Mouse (Mus musculus) liver, postnatal 0 days (tissue): Measurements from ENCODE around the gene Arl13b. TPM values are rescaled to one million over a fixed set of nuclear protein-coding genes. Genes with fewer than 3 reads are reported as not detected.

Experiments
- ATAC-seq: fragments of 200-750 bp; cut with Nextera tagmentation; 2 replicates; pipeline ENCODE4 v1.8.0; 2017; ENCODE audit warnings: mild to moderate bottlenecking, moderate library complexity
- DNase-seq: peaks from one replicate; pipeline ENCODE4 v3.0.0-alpha.2; 2016
- H3K27ac ChIP-seq: fragments of 300-500 bp; sonication (generic); 2 replicates; pipeline ENCODE4 v1.5.1; 2014; ENCODE audit warnings: antibody characterized with exemption, moderate library complexity, mild to moderate bottlenecking, low read depth
- H3K27me3 ChIP-seq: fragments of 300-500 bp; sonication (generic); 2 replicates; pipeline ENCODE4 v1.6.1; 2014; ENCODE audit warnings: low read length, control low read depth, mixed read lengths; ENCODE audit not compliant: insufficient read depth
- H3K36me3 ChIP-seq: fragments of 300-500 bp; sonication (generic); replicated peaks from 2 replicates; pipeline ENCODE4 v1.6.1; 2014; ENCODE audit warnings: mild to moderate bottlenecking, control low read depth, low read length, moderate library complexity, mixed read lengths; ENCODE audit not compliant: insufficient read depth
- H3K4me1 ChIP-seq: fragments of 300-500 bp; sonication (generic); 2 replicates; pipeline ENCODE4 v1.6.1; 2014; ENCODE audit warnings: antibody characterized with exemption, mild to moderate bottlenecking, control low read depth; ENCODE audit not compliant: insufficient read depth
- H3K4me2 ChIP-seq: fragments of 300-500 bp; sonication (generic); 2 replicates; pipeline ENCODE4 v1.6.1; 2014; ENCODE audit warnings: low read depth, mild to moderate bottlenecking, low read length, moderate library complexity, mixed read lengths
- H3K4me3 ChIP-seq: fragments of 300-500 bp; sonication (generic); 2 replicates; pipeline ENCODE4 v1.5.1; 2014; ENCODE audit warnings: low read depth, low read length
- H3K9ac ChIP-seq: fragments of 300-500 bp; sonication (generic); replicated peaks from 2 replicates; pipeline ENCODE4 v1.6.1; 2014; ENCODE audit warnings: mild to moderate bottlenecking, moderate library complexity
- H3K9me3 ChIP-seq: fragments of 300-500 bp; sonication (generic); 2 replicates; pipeline ENCODE4 v1.6.1; 2016; ENCODE audit warnings: mild to moderate bottlenecking, control low read depth, low read length, mixed read lengths
- CTCF ChIP-seq: sonication (generic); IDR thresholded peaks from 2 replicates; pipeline ENCODE4 v1.5.1; 2016; ENCODE audit warnings: antibody characterized with exemption, low read depth
- EP300 ChIP-seq: IDR thresholded peaks from 2 replicates; pipeline ENCODE4 v1.6.1; 2016; ENCODE audit warnings: antibody characterized with exemption, low read depth, mild to moderate bottlenecking
- WGBS: fragments of 180-500 bp; shearing (Covaris S2); extraction: QIAGEN DNeasy Blood & Tissue Kit; methylation state at CpG from one replicate; pipeline ENCODE4 v1.1.7; 2014; ENCODE audit not compliant: insufficient replicate concordance; 5-methylcytosine and 5-hydroxymethylcytosine counted together
- polyA plus RNA-seq: library from polyadenylated mRNA; unstranded; fragments of >200 nt; fragmentation: Nextera tagmentation; extraction: Ambion mirVana; gene quantifications from 2 replicates; pipeline ENCODE4 v1.2.1, GENCODE M21; 2015

Gene Arl13b
- polyA plus RNA-seq, 1 experiment from 2014 or later: 3.4 TPM

DNA sequence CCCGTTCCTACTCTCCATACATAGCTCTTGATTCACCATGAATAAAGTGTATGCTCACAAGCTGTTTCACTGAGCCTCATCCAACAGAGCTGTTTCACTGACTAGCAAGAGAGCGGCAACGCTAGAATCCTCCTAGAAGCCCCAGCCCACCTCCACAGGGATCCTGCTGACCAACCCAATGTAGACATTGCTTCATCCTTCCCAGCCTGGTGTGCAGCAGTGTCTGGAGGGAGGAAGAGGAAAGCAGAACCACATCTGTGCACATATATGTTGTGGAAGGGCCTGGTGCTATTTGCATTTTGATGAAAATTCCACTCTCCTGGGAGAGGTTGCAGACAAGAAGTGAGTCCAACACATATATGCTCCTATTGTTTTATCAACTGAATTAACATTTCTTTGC is 42.2 kb downstream of the Arl13b start:
- ATAC-seq (no peak), DNase-seq (no peak)
- Histone ChIP-seq H3K9me3 (no peaks in the 10 kb centered on the region), H3K4me1 (peaks cover 3% of the 10 kb centered on the region; the same call in 1 of the 2 replicates), H3K4me3 (no peak overlapping the region), H3K9ac (no peak overlapping the region), H3K27me3 (no peaks in the 10 kb centered on the region), H3K4me2 (no peak overlapping the region), H3K36me3 (peaks cover 5% of the 10 kb centered on the region), H3K27ac (no peak overlapping the region)
- 84% methylated on average over 3 of the region's 3 CpGs for WGBS
- no peak for TF ChIP-seq CTCF

DNA sequence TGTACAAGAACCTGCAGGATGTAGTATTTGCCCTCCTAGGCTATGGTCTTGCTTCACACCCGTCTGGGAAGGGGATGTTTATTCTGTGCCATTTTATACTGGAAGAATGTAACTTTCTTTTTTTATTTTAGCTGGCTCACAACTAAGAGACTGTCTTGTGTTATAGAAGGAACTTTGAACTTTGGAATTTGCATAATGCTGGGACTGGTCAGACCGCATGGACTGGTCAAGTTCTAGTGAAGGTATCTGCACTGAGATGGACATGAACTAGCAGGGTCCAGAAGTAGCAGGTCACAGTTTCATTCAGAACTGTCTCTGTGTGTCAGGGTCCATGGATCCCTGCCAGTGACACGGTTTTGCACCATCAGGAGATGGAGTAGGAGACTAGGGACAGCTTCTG is 47.0 kb downstream of the Arl13b start:
- Histone ChIP-seq H3K4me2 (no peak overlapping the region), H3K4me1 (peaks cover 3% of the 10 kb centered on the region; the same call in 1 of the 2 replicates), H3K4me3 (no peak overlapping the region), H3K9ac (no peak overlapping the region), H3K9me3 (no peaks in the 10 kb centered on the region), H3K27ac (no peak overlapping the region), H3K27me3 (no peaks in the 10 kb centered on the region), H3K36me3 (peaks cover 6% of the 10 kb centered on the region; the same call in 1 of the 2 replicates)
- WGBS: 64% methylated on average over 3 of the region's 3 CpGs
- no peak for DNase-seq
- TF ChIP-seq CTCF: no peak
- no peak for TF ChIP-seq EP300
- peak; percentile 73 for ATAC-seq

DNA sequence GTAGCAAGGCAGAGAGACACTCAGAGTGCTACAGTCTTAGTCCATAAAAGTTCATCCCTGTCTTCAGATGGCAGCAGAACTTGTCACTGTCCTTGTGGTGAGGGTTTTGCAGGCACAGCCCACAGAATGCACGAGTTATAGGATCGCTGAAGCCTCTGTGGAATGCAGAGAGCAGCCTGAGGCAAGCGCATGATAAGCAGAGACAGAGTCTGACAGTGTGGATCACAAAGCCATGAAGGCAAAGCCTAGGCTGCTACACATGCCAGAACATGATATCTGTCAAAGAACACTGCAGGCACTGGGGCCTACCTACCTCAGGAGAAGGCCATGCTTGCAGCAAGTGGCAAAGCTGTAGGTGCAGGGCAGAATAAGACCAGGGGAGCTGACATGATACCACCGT is 47.4 kb downstream of the Arl13b start:
- H3K36me3 ChIP-seq: peaks cover 6% of the 10 kb centered on the region; the same call in 1 of the 2 replicates
- H3K27ac ChIP-seq: no peak overlapping the region
- 74% methylated on average over 4 of the region's 4 CpGs for WGBS
- no peak overlapping the region for H3K9ac ChIP-seq
- H3K4me2 ChIP-seq: no peak overlapping the region
- H3K4me3 ChIP-seq: no peak overlapping the region
- ATAC-seq (no peak), DNase-seq (no peak)
- H3K27me3 ChIP-seq: no peaks in the 10 kb centered on the region
- no peak for TF ChIP-seq CTCF
- no peak for TF ChIP-seq EP300
- peaks cover 3% of the 10 kb centered on the region; the same call in 1 of the 2 replicates for H3K4me1 ChIP-seq
- H3K9me3 ChIP-seq: no peaks in the 10 kb centered on the region

DNA sequence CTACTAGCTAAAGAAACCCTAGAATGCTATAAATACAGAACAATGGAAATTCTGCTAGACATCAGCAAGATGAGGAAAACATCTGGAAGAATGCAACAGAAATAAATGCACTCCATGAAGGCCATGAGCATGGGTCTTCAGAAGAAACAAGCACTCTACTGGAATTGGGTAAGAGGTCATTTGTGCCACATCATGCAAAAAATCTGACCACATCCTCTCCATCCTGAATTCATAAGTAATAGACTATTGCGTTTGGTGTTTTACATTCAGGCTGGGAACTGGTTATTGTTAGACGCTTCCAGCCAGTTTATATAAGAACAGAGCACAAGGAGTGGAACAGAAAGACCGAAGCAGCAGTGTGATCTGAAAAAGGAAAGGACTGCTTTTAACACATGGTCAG is 48.0 kb downstream of the Arl13b start:
- no peaks in the 10 kb centered on the region for H3K27me3 ChIP-seq
- no peak overlapping the region for H3K4me3 ChIP-seq
- H3K4me1 ChIP-seq: peaks cover 3% of the 10 kb centered on the region; the same call in 1 of the 2 replicates
- no peak overlapping the region for H3K9ac ChIP-seq
- no peak overlapping the region for H3K27ac ChIP-seq
- no peak overlapping the region for H3K4me2 ChIP-seq
- H3K9me3 ChIP-seq: no peaks in the 10 kb centered on the region
- ATAC-seq (no peak), DNase-seq (no peak)
- TF ChIP-seq CTCF: no peak
- no peak for TF ChIP-seq EP300
- WGBS: 73% methylated on average over 3 of the region's 3 CpGs
- 0 out of 2 replicates have a peak, but pooled peaks cover 6% of the 10 kb centered on the region for H3K36me3 ChIP-seq

DNA sequence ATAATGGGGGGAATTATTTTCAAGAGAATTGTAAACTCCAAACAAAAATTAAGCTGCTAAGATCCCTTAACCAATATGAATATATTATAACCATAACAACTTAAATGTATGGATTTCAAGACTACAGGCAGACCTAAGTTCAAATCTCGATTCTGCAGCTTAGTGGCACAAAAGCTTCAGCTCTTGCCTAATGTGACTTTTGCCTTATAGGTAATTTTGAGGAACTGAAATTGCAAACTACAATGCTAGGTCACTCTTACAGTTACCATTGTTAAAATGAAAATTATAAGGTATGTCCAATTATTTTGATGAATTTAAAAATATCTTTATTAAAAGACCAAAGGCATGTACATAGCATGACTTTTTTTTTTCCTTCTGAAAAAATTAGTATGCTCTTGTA is 50.2 kb downstream of the Arl13b start:
- TF ChIP-seq EP300 (no peak), CTCF (no peak)
- Histone ChIP-seq H3K27ac (no peak overlapping the region), H3K4me3 (no peak overlapping the region), H3K9ac (no peak overlapping the region), H3K27me3 (no peaks in the 10 kb centered on the region), H3K36me3 (0 out of 2 replicates have a peak, but pooled peaks cover 3% of the 10 kb centered on the region), H3K4me1 (peaks cover 3% of the 10 kb centered on the region; the same call in 1 of the 2 replicates), H3K4me2 (no peak overlapping the region), H3K9me3 (no peaks in the 10 kb centered on the region)
- ATAC-seq (no peak), DNase-seq (no peak)
- WGBS: 60% methylated on average over 1 of the region's 1 CpGs

DNA sequence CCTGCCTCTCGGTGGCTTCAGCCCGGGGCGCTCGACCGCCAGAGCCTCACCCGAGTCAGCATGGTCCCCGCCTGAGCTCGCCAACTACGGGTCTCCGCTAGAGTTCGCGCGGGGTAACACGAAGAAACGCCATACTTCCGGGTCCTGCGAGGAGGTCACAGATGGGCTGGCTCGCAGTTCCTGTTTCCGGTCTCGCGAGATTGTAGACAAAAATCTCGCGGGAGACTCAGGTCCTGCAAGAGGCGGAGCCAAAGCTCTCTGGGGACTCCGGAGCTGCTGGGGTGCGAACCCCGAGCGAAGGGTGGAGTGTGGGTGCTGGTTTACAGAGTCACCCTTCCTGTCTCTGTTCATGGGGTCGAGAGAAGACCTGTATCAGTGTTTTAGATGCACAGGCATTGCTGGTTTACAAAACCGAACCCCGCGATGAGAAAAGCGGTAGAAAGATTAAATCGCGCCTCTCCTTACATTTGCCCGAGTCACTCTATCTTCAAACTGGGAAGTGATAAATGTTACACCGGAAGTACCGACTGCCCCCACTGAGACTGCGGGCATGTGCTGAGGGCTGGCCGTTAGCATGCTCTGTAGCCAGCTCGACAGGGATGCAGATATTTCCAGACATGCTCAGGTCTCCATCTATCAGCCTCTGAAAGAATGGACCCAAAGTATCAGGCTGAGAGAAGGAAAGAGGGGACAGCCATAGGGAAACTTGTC is 60.1 kb downstream of the Arl13b start, which contains the start of gene Nsun3:
Nsun3 (minus strand) TSS at position 198 of the 711 bp plus-strand sequence.
- H3K9me3 ChIP-seq: no peaks in the 10 kb centered on the region
- peak within 1 kb of the TSS; percentile 89 for H3K27ac ChIP-seq
- TF ChIP-seq CTCF (no peak), EP300 (peak; percentile 88)
- no peaks in the 10 kb centered on the region for H3K36me3 ChIP-seq
- peaks cover 16% of the 10 kb centered on the region for H3K4me1 ChIP-seq
- peak; percentile 98 for ATAC-seq
- peak within 1 kb of the TSS; percentile 81 for H3K9ac ChIP-seq
- H3K4me2 ChIP-seq: peak within 1 kb of the TSS; percentile 91
- H3K27me3 ChIP-seq: no peaks in the 10 kb centered on the region
- H3K4me3 ChIP-seq: peak within 1 kb of the TSS; percentile 80
- peak; percentile 93 for DNase-seq
- WGBS: 1% methylated on average over 41 of the region's 41 CpGs
